ENCODE assay signal across 8 mouse cellular contexts in the genomic region with DNA sequence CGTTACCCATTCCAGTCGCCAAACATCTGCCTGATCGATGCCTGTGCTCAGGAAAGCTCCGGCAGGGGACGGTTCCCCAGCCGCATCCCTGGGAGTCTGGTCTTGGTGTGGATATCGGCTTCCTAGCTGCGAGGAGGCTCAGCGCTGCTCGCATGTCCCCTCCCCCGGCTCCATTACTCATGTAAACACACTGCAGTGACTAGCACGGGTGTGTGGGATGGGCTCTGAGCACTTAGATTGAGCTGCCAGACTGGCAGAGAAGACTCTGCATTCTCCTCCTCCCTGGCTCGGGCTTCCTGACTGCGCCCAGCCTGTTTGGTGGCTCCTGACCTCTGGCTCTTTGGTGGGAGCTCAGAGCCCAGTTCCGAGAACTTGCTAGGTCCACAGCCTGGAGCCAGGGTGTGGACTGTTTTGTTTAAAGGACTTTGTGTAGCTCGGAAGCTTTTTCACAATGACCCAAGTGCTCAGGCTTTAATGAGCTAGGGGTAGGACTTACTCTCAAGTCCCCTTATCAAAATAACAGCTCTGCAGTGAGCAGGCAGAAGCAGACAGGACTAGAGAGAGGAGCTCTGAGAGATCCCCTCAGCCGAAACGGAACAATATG.
A peak's percentile ranks its signal among the peaks of the same experiment; 100 is the strongest.
DNase-seq lines count a peak whose midpoint lies in the region; TF ChIP-seq lines count a peak whose summit lies in the region.

No protein-coding gene starts in this region.

- peak; percentile 83 for TF ChIP-seq EP300 in heart, adult 2 months (IDR thresholded peaks at IDR 0.05; ENCODE audit: insufficient read depth, low read depth, low read length)

- 20% methylated on average over 18 of the region's 18 CpGs for WGBS in bone marrow, adult 2 months
- 2% methylated on average over 18 of the region's 18 CpGs for WGBS in heart, adult 2 months

- peak; percentile 87 to 91 for DNase-seq in heart, adult 2 months
- peak; percentile 86 for DNase-seq in kidney, adult 18-20 months
- peak; percentile 51 for DNase-seq in left cerebral cortex, postnatal 4 days
- DNase-seq in mesoderm, embryonic 11.5 days (ENCODE audit: low read depth, low spot score): peak; percentile 84
- peak; percentile 55 for DNase-seq in right cerebral cortex, postnatal 4 days
- DNase-seq in c-Kit-positive CD71-positive TER-119-positive erythroid progenitor cells, embryonic 14.5 days (ENCODE audit: low spot score): no peak

- H3K4me3 ChIP-seq in bone marrow, adult 2 months (replicated peaks; ENCODE audit: control insufficient read depth, low read depth, low read length): peak overlapping the region; percentile 57
- H3K4me3 ChIP-seq in embryonic fibroblast, embryonic 13.5 days (ENCODE audit: insufficient read depth, low read length): peak overlapping the region; percentile 86
- peak overlapping the region; percentile 62 for H3K4me3 ChIP-seq in heart, adult 2 months

- no peak for TF ChIP-seq CTCF in bone marrow, adult 2 months (IDR thresholded peaks at IDR 0.05; ENCODE audit: control insufficient read depth, insufficient read depth, low read length)
- no peak for TF ChIP-seq CTCF in embryonic fibroblast, embryonic 13.5 days (IDR thresholded peaks at IDR 0.05; ENCODE audit: borderline replicate concordance, insufficient read depth, low read length)
- no peak for TF ChIP-seq CTCF in heart, adult 2 months (IDR thresholded peaks at IDR 0.05)

- TF ChIP-seq POLR2A in bone marrow, adult 2 months (IDR thresholded peaks at IDR 0.05; ENCODE audit: borderline replicate concordance, control insufficient read depth, low read depth, low read length): no peak
- TF ChIP-seq POLR2A in embryonic fibroblast, embryonic 13.5 days (IDR thresholded peaks at IDR 0.05; ENCODE audit: low read depth, low read length): peak; percentile 88
- peak; percentile 96 for TF ChIP-seq POLR2A in heart, adult 2 months (IDR thresholded peaks at IDR 0.05; ENCODE audit: insufficient read depth, low read depth, low read length)

- H3K27ac ChIP-seq in bone marrow, adult 2 months (ENCODE audit: control insufficient read depth, insufficient read depth, low read depth, low read length, poor library complexity): peak overlapping the region; percentile 50; the same call in 1 of the 2 replicates
- H3K27ac ChIP-seq in embryonic fibroblast, embryonic 13.5 days (ENCODE audit: insufficient read depth, low read length): peak overlapping the region; percentile 94
- peak overlapping the region; percentile 100 for H3K27ac ChIP-seq in heart, adult 2 months

- H3K79me2 ChIP-seq in heart, adult 2 months (replicated peaks; ENCODE audit: control insufficient read depth, insufficient read depth, low read length): no peaks in the 10 kb centered on the region; the same call in 1 of the 2 replicates

- peaks cover 2% of the 10 kb centered on the region; the same call in 1 of the 2 replicates for H3K4me1 ChIP-seq in bone marrow, adult 2 months (ENCODE audit: control insufficient read depth, insufficient read depth, low read length)
- peaks cover 22% of the 10 kb centered on the region; the same call in 1 of the 2 replicates for H3K4me1 ChIP-seq in embryonic fibroblast, embryonic 13.5 days (ENCODE audit: control insufficient read depth, insufficient read depth, low read length)
- H3K4me1 ChIP-seq in heart, adult 2 months (ENCODE audit: control insufficient read depth, insufficient read depth, low read length): peaks cover 24% of the 10 kb centered on the region

- H3K36me3 ChIP-seq in heart, adult 2 months (ENCODE audit: control insufficient read depth, insufficient read depth, low read length): peaks cover 34% of the 10 kb centered on the region

- intact Hi-C loops in heart, adult 2 months (cut with DNase I): loop anchor here (2.0 kb wide), 1 partner anchor 46 kb away; no protein-coding TSS in a partner anchor
- intact Hi-C loops in left cerebral cortex, postnatal 4 days (cut with DNase I): no loop called here

- no peaks in the 10 kb centered on the region for H3K27me3 ChIP-seq in heart, adult 2 months (ENCODE audit: control insufficient read depth, insufficient read depth, low read length)

- H3K9ac ChIP-seq in heart, adult 2 months (ENCODE audit: low read depth, low read length): peak overlapping the region; percentile 81

Comparison
In these comparisons a context has a peak if more than half of its experiments do, and no peak if none do; other contexts are left out.
1. H3K27ac ChIP-seq: peak in every context shown above with its lines; median percentile 100 in heart, adult 2 months; 94 in embryonic fibroblast, embryonic 13.5 days; 50 in bone marrow, adult 2 months.